Mouse (Mus musculus): ENCODE data around the gene Popdc3. TPM values are rescaled to one million over a fixed set of nuclear protein-coding genes. Genes with fewer than 3 reads are reported as not detected.

Popdc3 gene
- polyA plus RNA-seq (2012; fragmentation: generic; extraction: Trizol), result under 1 TPM; 0.07 to 0.22 TPM

DNA sequence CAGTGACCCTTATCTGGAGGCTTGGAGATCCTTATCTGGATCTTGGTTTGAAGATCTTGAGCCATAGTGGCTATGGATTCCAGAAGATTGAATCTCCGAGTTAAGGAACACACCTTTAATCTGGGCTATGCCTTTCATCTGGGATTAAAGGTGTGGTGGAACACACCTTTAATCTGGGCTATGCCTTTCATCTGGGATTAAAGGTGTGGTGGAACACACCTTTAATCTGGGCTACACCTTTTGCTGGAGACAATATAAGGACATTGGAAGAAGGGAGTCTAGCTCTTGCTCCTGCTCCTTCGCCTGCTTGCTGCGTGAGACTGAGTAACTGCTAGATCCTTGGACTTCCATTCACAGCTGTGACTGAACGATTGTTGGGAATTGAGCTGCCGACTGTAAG lies at the start of gene Popdc3:
Gene Popdc3 (plus strand): TSS at position 301 of the 400 bp plus-strand sequence.

DNA sequence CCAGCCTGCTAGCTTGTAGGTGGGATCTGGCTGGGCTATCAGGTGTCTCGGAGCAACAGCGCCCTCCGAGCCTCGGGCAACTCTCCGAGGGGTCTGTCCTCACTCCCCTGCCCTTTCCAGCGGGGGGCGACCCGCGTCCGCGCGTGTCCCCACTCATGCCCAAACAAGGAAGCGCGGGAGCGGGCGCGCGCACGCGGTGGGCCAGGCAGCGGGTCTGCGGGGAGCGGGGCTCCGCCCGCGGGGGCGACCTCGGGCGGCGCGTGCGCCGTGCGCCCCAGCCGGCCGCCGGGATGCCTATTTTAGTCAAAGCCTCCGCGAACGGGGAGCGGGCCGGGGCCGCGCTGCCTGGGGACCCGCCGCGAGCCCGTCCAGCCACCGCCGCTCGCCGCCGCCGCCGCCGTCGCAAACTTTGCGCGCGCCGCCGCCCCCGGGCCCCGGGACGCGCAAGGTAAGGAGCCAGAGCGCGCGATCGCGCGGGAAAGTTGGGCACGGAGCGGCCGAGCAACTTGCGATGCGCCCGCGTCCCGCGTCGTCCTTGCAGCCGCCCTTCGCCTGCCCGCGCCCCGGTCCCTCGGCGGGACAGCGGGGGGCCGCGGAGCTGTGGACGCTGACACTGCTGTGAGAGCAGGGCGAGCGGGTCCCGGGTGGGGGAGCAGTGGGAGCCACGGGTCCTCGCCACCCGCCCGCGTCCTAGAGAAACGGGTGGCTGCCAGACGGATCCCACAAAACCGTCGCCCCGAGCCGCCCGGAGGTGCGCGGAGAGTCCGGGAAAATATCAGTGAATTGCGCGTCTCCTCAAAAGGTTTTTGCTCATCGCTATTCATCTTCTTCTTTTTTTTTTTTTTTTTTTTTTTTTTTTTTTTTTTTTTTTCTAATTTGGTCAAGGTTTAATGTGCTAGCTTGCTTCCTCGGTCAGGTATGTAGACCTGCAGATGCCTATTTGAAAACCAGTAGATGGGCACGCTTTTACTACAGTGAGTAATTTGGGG lies 157.8 kb downstream of the Popdc3 start, which contains the start of gene Bves:
Gene Bves (plus strand): TSS at position 339 of the 989 bp plus-strand sequence.

Other genes starting within 250 kb of the Popdc3 start
- gene Prep, start 110.9 kb upstream of the Popdc3 start, polyA plus RNA-seq (2012; fragmentation: generic; extraction: Trizol), result 10 to 100 TPM in 1 of 2 experiments, 1 to 10 TPM in 1; 9.3 to 12.5 TPM
- gene Bves, start 157.7 kb downstream of the Popdc3 start, polyA plus RNA-seq (2012; fragmentation: generic; extraction: Trizol), result under 1 TPM in 1 of 2 experiments, not detected in 1; 0.01 TPM

Data from C3H10T1/2 (cell line).